Mouse (Mus musculus) brain, embryonic 14.5 days (tissue): ENCODE data around the gene Ppp6r2.

Experiments used
- CTCF ChIP-seq: fragments of 200-500 bp; IDR thresholded peaks from 2 replicates; pipeline ENCODE4 v1.5.1; 2012; ENCODE audit warnings: inconsistent platforms, mild to moderate bottlenecking, moderate library complexity, borderline replicate concordance; ENCODE audit not compliant: insufficient read depth, insufficient read length; ENCODE audit errors: extremely low read depth
- POLR2A ChIP-seq: fragments of 200-500 bp; IDR thresholded peaks from 2 replicates; pipeline ENCODE4 v1.6.1; 2012; ENCODE audit warnings: mild to moderate bottlenecking, inconsistent platforms, borderline replicate concordance; ENCODE audit not compliant: poor library complexity, insufficient read depth, insufficient read length, severe bottlenecking; ENCODE audit errors: extremely low read depth

GRCm38 (mm10) chr15:89213517-89213916 is 2.2 kb downstream of the Ppp6r2 start:
- TF ChIP-seq CTCF (no peak), POLR2A (no peak)
